Mouse (Mus musculus) forebrain, embryonic 14.5 days (tissue): ENCODE measurements around the gene Aida. TPM values are rescaled to one million over a fixed set of nuclear protein-coding genes. Genes with fewer than 3 reads are reported as not detected.

Experiments used
- ATAC-seq: fragments of 200-750 bp; cut with Nextera tagmentation; 2 replicates; pipeline ENCODE4 v1.8.0; 2017; ENCODE audit warnings: mild to moderate bottlenecking, moderate library complexity
- DNase-seq: peaks from one replicate; pipeline ENCODE4 v3.0.0-alpha.2; 2015; ENCODE audit warnings: low spot score
- H3K27ac ChIP-seq: fragments of 300-500 bp; sonication (generic); 2 replicates; pipeline ENCODE4 v1.5.1; 2014; ENCODE audit warnings: low read depth, mild to moderate bottlenecking, control low read depth, low read length, moderate library complexity
- H3K27me3 ChIP-seq: fragments of 300-500 bp; sonication (generic); replicated peaks from 2 replicates; pipeline ENCODE4 v1.6.1; 2014; ENCODE audit warnings: low read length, control low read depth, mixed read lengths; ENCODE audit not compliant: control insufficient read depth, insufficient read depth
- H3K36me3 ChIP-seq: fragments of 300-500 bp; sonication (generic); 2 replicates; pipeline ENCODE4 v1.6.1; 2014; ENCODE audit warnings: low read length, control low read depth; ENCODE audit not compliant: control insufficient read depth, insufficient read depth
- H3K4me1 ChIP-seq: fragments of 300-500 bp; sonication (generic); 2 replicates; pipeline ENCODE4 v1.6.1; 2014; ENCODE audit warnings: antibody characterized with exemption, low read length, control low read depth; ENCODE audit not compliant: control insufficient read depth, insufficient read depth
- H3K4me2 ChIP-seq: fragments of 300-500 bp; sonication (generic); 2 replicates; pipeline ENCODE4 v1.6.1; 2014; ENCODE audit warnings: mild to moderate bottlenecking, control low read depth, low read length
- H3K4me3 ChIP-seq: fragments of 300-500 bp; sonication (generic); 2 replicates; pipeline ENCODE4 v1.5.1; 2014; ENCODE audit warnings: low read depth, low read length, control low read depth
- H3K9ac ChIP-seq: fragments of 300-500 bp; sonication (generic); 2 replicates; pipeline ENCODE4 v1.6.1; 2014; ENCODE audit warnings: mild to moderate bottlenecking, low read length, control low read depth, moderate library complexity
- H3K9me3 ChIP-seq: fragments of 300-500 bp; sonication (generic); replicated peaks from 2 replicates; pipeline ENCODE4 v1.6.1; 2016; ENCODE audit warnings: low read length, control low read depth, mixed read lengths; ENCODE audit not compliant: control insufficient read depth
- WGBS: fragments of 180-500 bp; shearing (Covaris S2); extraction: QIAGEN DNeasy Blood & Tissue Kit; methylation state at CpG from one replicate; pipeline ENCODE4 v1.1.7; 2014; 5-methylcytosine and 5-hydroxymethylcytosine counted together
- polyA plus RNA-seq: library from polyadenylated mRNA; unstranded; fragments of >200 nt; fragmentation: Nextera tagmentation; extraction: Ambion mirVana; gene quantifications from 2 replicates; pipeline ENCODE4 v1.2.1, GENCODE M21; 2014

Gene Aida
- polyA plus RNA-seq, result 37.0 and 40.0 TPM in 2 replicates

- DNase-seq (peak; percentile 30), ATAC-seq (peak; percentile 24)
- Histone ChIP-seq H3K4me1 (no peaks in the 10 kb centered on the region), H3K9me3 (no peaks in the 10 kb centered on the region), H3K27ac (peak within 1 kb of the TSS; percentile 55; the same call in 1 of the 2 replicates), H3K36me3 (peaks cover 25% of the 10 kb centered on the region), H3K27me3 (no peaks in the 10 kb centered on the region), H3K4me3 (peak within 1 kb of the TSS; percentile 45), H3K9ac (peak within 1 kb of the TSS; percentile 62), H3K4me2 (peak within 1 kb of the TSS; percentile 55)
- under 1% methylated on average over 26 of the region's 26 CpGs for WGBS
Measured at GRCm38 (mm10) chr1:183296465-183296864, at the start of gene Aida. Gene Aida, plus strand, starts transcription at chr1:183296590.

DNA sequence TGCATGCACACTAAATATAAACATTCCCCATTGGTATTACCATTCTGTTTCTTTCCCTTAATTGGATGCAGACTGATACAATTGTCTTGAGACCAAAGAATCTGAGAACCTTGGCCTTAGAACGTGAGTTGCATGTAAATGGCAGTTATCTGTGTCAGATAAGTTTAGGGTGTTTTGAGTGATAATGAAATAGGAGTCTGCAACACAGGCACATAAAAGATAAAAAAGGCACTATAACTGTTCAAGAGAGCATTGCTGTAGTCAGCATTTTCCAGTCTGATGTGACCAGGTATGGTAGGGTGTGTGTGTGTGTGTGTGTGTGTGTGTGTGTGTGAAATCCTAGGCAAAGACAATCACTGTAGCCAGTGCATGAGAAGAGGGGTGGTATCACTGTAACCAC lies 48.2 kb upstream of the Aida start:
- Histone ChIP-seq H3K4me2 (no peak overlapping the region), H3K9ac (no peak overlapping the region), H3K36me3 (no peaks in the 10 kb centered on the region), H3K27ac (no peak overlapping the region), H3K4me3 (no peak overlapping the region), H3K4me1 (0 out of 2 replicates have a peak, but pooled peaks cover 2% of the 10 kb centered on the region), H3K9me3 (no peaks in the 10 kb centered on the region), H3K27me3 (no peaks in the 10 kb centered on the region)
- no peak for DNase-seq
- no peak for ATAC-seq
- WGBS, result 36% methylated on average over 1 of the region's 1 CpGs

DNA sequence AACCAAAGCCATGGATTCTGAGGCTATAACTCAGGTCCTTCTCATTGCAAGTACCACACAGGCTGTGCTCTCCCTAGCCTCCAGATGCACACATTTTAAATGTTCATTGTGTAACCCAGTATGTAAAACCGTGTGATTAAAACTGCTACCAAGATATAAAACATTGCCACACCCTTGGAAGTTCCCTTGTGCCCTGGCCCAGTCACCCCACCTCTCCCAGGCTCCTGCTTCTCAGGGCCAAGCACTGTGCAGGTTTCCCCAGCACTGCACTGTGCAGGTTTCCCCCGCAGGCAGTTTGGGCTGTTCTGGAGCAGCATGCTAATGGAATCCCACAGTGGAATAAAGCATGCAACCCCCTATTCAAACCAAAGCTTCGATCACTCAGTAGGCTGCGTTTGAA lies 45.8 kb upstream of the Aida start:
- 0 out of 2 replicates have a peak, but pooled peaks cover 2% of the 10 kb centered on the region for H3K4me1 ChIP-seq
- H3K27ac ChIP-seq, result no peak overlapping the region
- H3K36me3 ChIP-seq, result no peaks in the 10 kb centered on the region
- no peak overlapping the region for H3K4me3 ChIP-seq
- no peak overlapping the region for H3K4me2 ChIP-seq
- WGBS, result 72% methylated on average over 4 of the region's 4 CpGs
- H3K9ac ChIP-seq, result no peak overlapping the region
- H3K9me3 ChIP-seq, result no peaks in the 10 kb centered on the region
- no peaks in the 10 kb centered on the region for H3K27me3 ChIP-seq
- no peak for DNase-seq
- no peak for ATAC-seq

- Histone ChIP-seq H3K4me2 (no peak overlapping the region), H3K9ac (no peak overlapping the region), H3K27me3 (no peaks in the 10 kb centered on the region), H3K4me1 (0 out of 2 replicates have a peak, but pooled peaks cover 2% of the 10 kb centered on the region), H3K27ac (no peak overlapping the region), H3K9me3 (no peaks in the 10 kb centered on the region), H3K4me3 (no peak overlapping the region), H3K36me3 (no peaks in the 10 kb centered on the region)
- WGBS, result 72% methylated on average over 2 of the region's 2 CpGs
- ATAC-seq (no peak), DNase-seq (no peak)
Measured at GRCm38 (mm10) chr1:183251818-183252217, 44.6 kb upstream of the Aida start.

- 0 out of 2 replicates have a peak, but pooled peaks have one; percentile 37 for ATAC-seq
- no peaks in the 10 kb centered on the region for H3K36me3 ChIP-seq
- H3K4me3 ChIP-seq, result no peak overlapping the region
- H3K27ac ChIP-seq, result no peak overlapping the region
- H3K4me1 ChIP-seq, result 0 out of 2 replicates have a peak, but pooled peaks cover 2% of the 10 kb centered on the region
- peak; percentile 57 for DNase-seq
- H3K9me3 ChIP-seq, result no peaks in the 10 kb centered on the region
- no peak overlapping the region for H3K4me2 ChIP-seq
- no peak overlapping the region for H3K9ac ChIP-seq
- WGBS, result 45% methylated on average over 10 of the region's 10 CpGs
- no peaks in the 10 kb centered on the region for H3K27me3 ChIP-seq
Measured at GRCm38 (mm10) chr1:183252574-183252973, 43.8 kb upstream of the Aida start.

DNA sequence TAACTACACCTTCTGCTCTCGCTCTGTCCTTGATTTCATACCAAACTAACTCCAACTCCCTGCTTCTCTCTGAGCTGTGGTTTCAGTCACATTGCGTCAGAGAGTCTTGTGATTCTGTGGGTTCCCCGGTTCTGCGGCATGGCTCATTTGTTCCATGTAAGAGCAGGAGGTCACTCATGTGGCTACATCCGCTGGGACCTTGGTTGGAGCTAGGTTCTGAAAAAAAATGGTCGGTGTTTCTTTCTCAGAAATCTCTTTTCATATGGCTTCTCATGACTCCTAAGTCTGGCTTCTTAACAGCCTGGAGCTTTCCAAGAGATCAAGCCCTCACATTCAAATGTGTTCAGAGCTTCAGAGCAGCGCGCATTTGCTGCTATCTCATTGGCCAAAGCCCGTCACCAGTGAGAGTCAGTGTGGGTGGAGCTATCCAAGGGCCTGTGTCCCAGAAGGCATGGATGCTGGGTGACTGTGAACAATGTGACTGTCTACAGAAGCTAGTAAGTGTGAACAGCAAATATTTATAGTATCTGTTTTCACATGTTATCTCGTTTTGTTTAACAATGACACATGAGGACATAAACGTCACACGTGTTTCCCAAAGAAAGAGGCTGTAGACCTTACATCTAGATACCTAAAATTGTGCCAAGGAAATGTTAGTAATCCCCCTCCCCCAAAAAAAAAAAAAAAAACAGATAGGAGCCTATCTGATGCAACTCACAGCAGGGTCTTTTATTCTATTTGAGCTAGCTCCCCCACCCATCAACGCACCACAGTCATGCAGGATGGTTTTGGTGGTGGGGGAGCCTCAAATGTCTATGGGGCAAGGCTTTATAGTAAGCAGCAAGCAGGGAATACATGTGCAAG lies 32.0 kb upstream of the Aida start:
- no peak overlapping the region for H3K9ac ChIP-seq
- WGBS, result 84% methylated on average over 13 of the region's 13 CpGs
- H3K4me2 ChIP-seq, result no peak overlapping the region

GRCm38 (mm10) chr1:183265921-183266467 lies 30.4 kb upstream of the Aida start:
- H3K4me2 ChIP-seq, result no peak overlapping the region
- no peak for ATAC-seq
- H3K4me1 ChIP-seq, result no peaks in the 10 kb centered on the region
- no peak overlapping the region for H3K27ac ChIP-seq
- no peak overlapping the region for H3K4me3 ChIP-seq
- H3K27me3 ChIP-seq, result no peaks in the 10 kb centered on the region
- H3K9me3 ChIP-seq, result no peaks in the 10 kb centered on the region
- no peak overlapping the region for H3K9ac ChIP-seq
- WGBS, result 78% methylated on average over 14 of the region's 14 CpGs
- no peak for DNase-seq
- no peaks in the 10 kb centered on the region for H3K36me3 ChIP-seq

More for the DNA sequence above, 32.0 kb upstream of the Aida start:
- DNase-seq (peak; percentile 11), ATAC-seq (no peak)
- no peak overlapping the region for H3K4me3 ChIP-seq
- no peaks in the 10 kb centered on the region for H3K36me3 ChIP-seq
- H3K9me3 ChIP-seq, result no peaks in the 10 kb centered on the region
- no peaks in the 10 kb centered on the region for H3K4me1 ChIP-seq
- no peak overlapping the region for H3K27ac ChIP-seq
- H3K27me3 ChIP-seq, result no peaks in the 10 kb centered on the region

DNA sequence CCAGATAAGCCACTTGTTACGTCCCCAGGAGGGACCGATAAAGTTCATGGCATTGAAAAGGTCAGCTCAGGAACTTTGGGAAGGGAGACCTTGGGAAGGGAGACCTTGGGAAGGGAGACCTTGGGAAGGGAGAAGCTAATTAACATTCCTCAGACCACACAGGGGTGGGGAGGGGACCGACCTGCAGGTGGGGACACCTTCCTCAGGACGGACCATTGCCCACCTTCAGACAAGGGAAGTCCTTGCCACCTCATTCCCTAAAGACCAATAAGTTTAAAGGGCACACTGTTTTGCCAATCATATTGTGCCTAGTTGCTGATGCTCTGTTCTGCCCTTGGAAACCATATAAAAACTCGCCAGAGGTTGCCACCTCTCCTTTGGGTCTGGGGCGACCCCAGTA lies 28.7 kb upstream of the Aida start:
- Histone ChIP-seq H3K27me3 (no peaks in the 10 kb centered on the region), H3K36me3 (no peaks in the 10 kb centered on the region), H3K4me2 (no peak overlapping the region), H3K4me3 (no peak overlapping the region), H3K9me3 (no peaks in the 10 kb centered on the region), H3K27ac (no peak overlapping the region), H3K9ac (no peak overlapping the region), H3K4me1 (no peaks in the 10 kb centered on the region)
- WGBS, result 76% methylated on average over 6 of the region's 6 CpGs
- DNase-seq (no peak), ATAC-seq (no peak)
